Mouse (Mus musculus): ENCODE measurements around the gene Acss3.

- TF ChIP-seq POLR2A (IDR thresholded peaks at IDR 0.05; ENCODE audit: extremely low read depth, insufficient read depth, low read length) (no peak), CTCF (IDR thresholded peaks at IDR 0.05; ENCODE audit: low read depth, low read length) (no peak)
These were observed 80.8 kb downstream of the Acss3 start for GRCm38 (mm10) chr10:107042656-107043055.

All from liver, adult 2 months (tissue).